Mouse (Mus musculus) G1E (cell line): ENCODE measurements around the gene Vcl.

Experiments
- CTCF ChIP-seq: IDR thresholded peaks from 2 replicates; pipeline ENCODE4 v1.5.1; 2012; ENCODE audit warnings: low read depth, low read length, inconsistent platforms, mixed read lengths
- GATA1 ChIP-seq: IDR thresholded peaks from 2 replicates; pipeline ENCODE4 v1.6.1; 2012; ENCODE audit warnings: borderline replicate concordance, low read length, inconsistent platforms, mixed read lengths
- GATA2 ChIP-seq: IDR thresholded peaks from 2 replicates; pipeline ENCODE4 v1.6.1; 2012; ENCODE audit warnings: low read depth, low read length, inconsistent platforms, borderline replicate concordance
- POLR2AphosphoS5 ChIP-seq: IDR thresholded peaks from 2 replicates; pipeline ENCODE4 v1.6.1; 2012; ENCODE audit warnings: low read depth, low read length, inconsistent platforms; ENCODE audit not compliant: insufficient replicate concordance
- TAL1 ChIP-seq: conservative IDR thresholded peaks from 2 replicates; pipeline ENCODE4 v1.6.1; 2012; ENCODE audit warnings: low read depth, low read length, inconsistent platforms, mixed read lengths

- no peak for TF ChIP-seq POLR2AphosphoS5
- no peak for TF ChIP-seq CTCF
- no peak for TF ChIP-seq GATA2
- TF ChIP-seq TAL1: no peak
- no peak for TF ChIP-seq GATA1
These were observed 102.7 kb downstream of the Vcl start for GRCm38 (mm10) chr14:21031783-21032511.
